Mouse (Mus musculus): ENCODE data around the gene Myod1. TPM values are rescaled to one million over a fixed set of nuclear protein-coding genes. Genes with fewer than 3 reads are reported as not detected.

Gene Myod1
- polyA plus RNA-seq, 1 experiment from 2014 or later: not detected

DNA sequence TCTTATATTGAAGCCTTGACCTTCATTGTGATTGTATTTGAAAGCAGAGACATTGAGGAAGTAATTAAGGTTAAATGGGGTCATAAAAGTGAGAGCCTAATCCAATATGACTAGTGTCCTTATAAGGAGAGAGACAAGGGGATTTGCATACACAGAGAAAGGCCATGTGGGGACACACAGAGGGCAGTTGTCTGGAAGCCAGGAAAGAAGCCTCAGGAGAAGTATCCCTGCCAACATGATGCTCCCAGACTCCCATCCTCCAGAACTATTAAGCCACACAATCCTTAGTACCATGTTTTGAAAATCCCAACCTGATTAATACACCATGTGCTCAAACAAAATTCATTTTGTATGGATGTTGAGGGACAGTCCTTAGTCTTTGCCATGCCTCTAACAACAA is 14.5 kb upstream of the Myod1 start:
- no peaks in the 10 kb centered on the region for H3K27me3 ChIP-seq (replicated peaks; ENCODE audit: insufficient read depth, low read length)
- no peak overlapping the region for H3K4me2 ChIP-seq (replicated peaks; ENCODE audit: low read depth, low read length)
- H3K4me3 ChIP-seq (ENCODE audit: low read depth, low read length): no peak overlapping the region

DNA sequence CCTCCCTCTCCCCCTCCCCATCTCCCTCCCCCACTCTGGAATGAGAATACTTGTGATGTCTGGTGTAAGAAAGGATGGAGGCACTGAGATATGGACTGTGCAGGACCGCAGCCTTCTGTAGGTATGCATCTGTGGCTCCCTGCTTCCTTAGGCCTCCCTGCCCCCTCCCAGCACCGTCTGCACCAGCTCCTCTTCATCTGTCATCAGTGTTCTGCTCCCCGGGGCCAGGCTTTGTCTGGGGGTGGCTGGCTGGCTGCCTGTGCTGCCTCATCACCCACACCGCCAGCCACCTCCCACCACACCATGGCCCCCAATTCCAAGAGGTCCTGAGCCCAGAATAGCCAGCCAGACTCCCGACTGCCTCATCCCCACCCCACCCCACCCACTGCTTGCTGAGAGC is 12.1 kb upstream of the Myod1 start:
- Histone ChIP-seq H3K27me3 (replicated peaks; ENCODE audit: insufficient read depth, low read length) (no peaks in the 10 kb centered on the region), H3K9me3 (ENCODE audit: low read length) (no peaks in the 10 kb centered on the region), H3K4me2 (replicated peaks; ENCODE audit: low read depth, low read length) (no peak overlapping the region), H3K36me3 (ENCODE audit: insufficient read depth, low read length) (no peaks in the 10 kb centered on the region), H3K9ac (replicated peaks; ENCODE audit: low read depth) (no peak overlapping the region), H3K4me1 (ENCODE audit: insufficient read depth, low read depth, low read length) (no peaks in the 10 kb centered on the region), H3K4me3 (ENCODE audit: low read depth, low read length) (no peak overlapping the region), H3K27ac (ENCODE audit: low read length) (no peak overlapping the region)
- 37% methylated on average over 5 of the region's 5 CpGs for WGBS
- no peak for TF ChIP-seq CTCF (IDR thresholded peaks at IDR 0.05)
- no peak for TF ChIP-seq EP300 (IDR thresholded peaks at IDR 0.05)
- DNase-seq (ENCODE audit: low spot score) (no peak), ATAC-seq (no peak)

More for the DNA sequence above, 14.5 kb upstream of the Myod1 start:
- Histone ChIP-seq H3K9ac (replicated peaks; ENCODE audit: low read depth) (no peak overlapping the region), H3K36me3 (ENCODE audit: insufficient read depth, low read length) (no peaks in the 10 kb centered on the region), H3K9me3 (ENCODE audit: low read length) (no peaks in the 10 kb centered on the region), H3K27ac (ENCODE audit: low read length) (no peak overlapping the region), H3K4me1 (ENCODE audit: insufficient read depth, low read depth, low read length) (no peaks in the 10 kb centered on the region)
- TF ChIP-seq EP300 (IDR thresholded peaks at IDR 0.05): no peak
- TF ChIP-seq CTCF (IDR thresholded peaks at IDR 0.05): no peak
- ATAC-seq: no peak
- no peak for DNase-seq (ENCODE audit: low spot score)

DNA sequence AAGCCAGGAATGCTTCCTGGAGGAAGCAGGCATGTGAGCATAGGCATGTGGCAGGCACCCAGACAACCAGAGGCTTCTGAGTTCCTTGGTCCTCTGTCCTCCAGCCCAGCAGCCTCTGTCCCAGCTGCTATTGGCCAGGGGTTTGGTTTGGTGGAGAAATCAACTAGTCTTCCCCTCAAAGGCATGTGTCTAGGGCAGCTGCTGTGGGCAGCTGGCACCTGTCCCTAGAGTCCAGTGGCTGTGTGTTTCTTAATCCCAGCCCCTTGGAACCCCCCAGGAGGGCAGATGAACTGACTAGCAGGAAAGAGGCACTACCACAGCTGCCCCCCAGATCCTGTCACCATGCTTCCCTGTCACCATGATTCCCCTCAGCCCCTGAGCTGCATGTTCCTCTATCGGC is 10.5 kb upstream of the Myod1 start:
- TF ChIP-seq EP300 (IDR thresholded peaks at IDR 0.05): no peak
- TF ChIP-seq CTCF (IDR thresholded peaks at IDR 0.05): no peak

DNA sequence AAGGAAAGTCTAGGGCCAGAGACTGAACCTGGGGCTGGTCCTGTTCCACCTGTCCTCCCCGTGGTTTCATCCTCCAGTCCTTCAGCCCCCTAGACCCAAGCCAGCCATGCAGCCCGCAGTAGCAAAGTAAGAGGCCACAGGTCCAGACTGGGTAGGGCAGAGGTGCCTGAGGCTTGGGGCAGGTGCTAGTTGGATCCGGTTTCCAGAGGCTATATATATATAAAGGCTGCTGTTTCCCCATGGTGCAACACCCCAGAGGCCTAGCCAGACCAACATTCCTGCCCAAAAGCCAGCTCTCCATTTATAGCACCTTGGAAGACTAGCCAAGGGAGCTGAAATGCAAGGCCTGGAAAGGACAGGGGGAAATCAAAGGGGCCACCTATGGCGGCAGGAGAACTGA is 5.2 kb upstream of the Myod1 start:
- H3K9ac ChIP-seq (replicated peaks; ENCODE audit: low read depth): no peak overlapping the region
- no peak overlapping the region for H3K4me3 ChIP-seq (ENCODE audit: low read depth, low read length)
- no peaks in the 10 kb centered on the region for H3K4me1 ChIP-seq (ENCODE audit: insufficient read depth, low read depth, low read length)
- 59% methylated on average over 4 of the region's 4 CpGs for WGBS
- ATAC-seq: no peak
- H3K9me3 ChIP-seq (ENCODE audit: low read length): no peaks in the 10 kb centered on the region
- no peak for DNase-seq (ENCODE audit: low spot score)
- H3K4me2 ChIP-seq (replicated peaks; ENCODE audit: low read depth, low read length): no peak overlapping the region
- no peak overlapping the region for H3K27ac ChIP-seq (ENCODE audit: low read length)
- H3K36me3 ChIP-seq (ENCODE audit: insufficient read depth, low read length): no peaks in the 10 kb centered on the region
- H3K27me3 ChIP-seq (replicated peaks; ENCODE audit: insufficient read depth, low read length): peaks cover 9% of the 10 kb centered on the region
- no peak for TF ChIP-seq EP300 (IDR thresholded peaks at IDR 0.05)
- TF ChIP-seq CTCF (IDR thresholded peaks at IDR 0.05): no peak

More for the DNA sequence above, 10.5 kb upstream of the Myod1 start:
- Histone ChIP-seq H3K4me1 (ENCODE audit: insufficient read depth, low read depth, low read length) (no peaks in the 10 kb centered on the region), H3K9ac (replicated peaks; ENCODE audit: low read depth) (no peak overlapping the region), H3K4me3 (ENCODE audit: low read depth, low read length) (no peak overlapping the region), H3K36me3 (ENCODE audit: insufficient read depth, low read length) (no peaks in the 10 kb centered on the region), H3K4me2 (replicated peaks; ENCODE audit: low read depth, low read length) (no peak overlapping the region), H3K27me3 (replicated peaks; ENCODE audit: insufficient read depth, low read length) (no peaks in the 10 kb centered on the region), H3K27ac (ENCODE audit: low read length) (no peak overlapping the region), H3K9me3 (ENCODE audit: low read length) (no peaks in the 10 kb centered on the region)
- DNase-seq (ENCODE audit: low spot score) (no peak), ATAC-seq (no peak)
- 73% methylated on average over 1 of the region's 1 CpGs for WGBS

DNA sequence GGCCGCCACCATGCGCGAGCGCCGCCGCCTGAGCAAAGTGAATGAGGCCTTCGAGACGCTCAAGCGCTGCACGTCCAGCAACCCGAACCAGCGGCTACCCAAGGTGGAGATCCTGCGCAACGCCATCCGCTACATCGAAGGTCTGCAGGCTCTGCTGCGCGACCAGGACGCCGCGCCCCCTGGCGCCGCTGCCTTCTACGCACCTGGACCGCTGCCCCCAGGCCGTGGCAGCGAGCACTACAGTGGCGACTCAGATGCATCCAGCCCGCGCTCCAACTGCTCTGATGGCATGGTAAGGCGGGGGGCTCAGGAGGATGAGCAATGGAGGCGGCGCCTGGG is 703 bp downstream of the Myod1 start:
- no peaks in the 10 kb centered on the region for H3K9me3 ChIP-seq (ENCODE audit: low read length)
- TF ChIP-seq EP300 (IDR thresholded peaks at IDR 0.05): no peak
- TF ChIP-seq CTCF (IDR thresholded peaks at IDR 0.05): peak; percentile 23
- DNase-seq (ENCODE audit: low spot score) (no peak), ATAC-seq (no peak)
- no peak overlapping the region for H3K4me2 ChIP-seq (replicated peaks; ENCODE audit: low read depth, low read length)
- no peaks in the 10 kb centered on the region for H3K36me3 ChIP-seq (ENCODE audit: insufficient read depth, low read length)
- no peaks in the 10 kb centered on the region for H3K4me1 ChIP-seq (ENCODE audit: insufficient read depth, low read depth, low read length)
- no peak overlapping the region for H3K4me3 ChIP-seq (ENCODE audit: low read depth, low read length)
- no peak overlapping the region for H3K9ac ChIP-seq (replicated peaks; ENCODE audit: low read depth)
- H3K27ac ChIP-seq (ENCODE audit: low read length): no peak overlapping the region
- H3K27me3 ChIP-seq (replicated peaks; ENCODE audit: insufficient read depth, low read length): peaks cover 37% of the 10 kb centered on the region
- WGBS: 1% methylated on average over 32 of the region's 33 CpGs

DNA sequence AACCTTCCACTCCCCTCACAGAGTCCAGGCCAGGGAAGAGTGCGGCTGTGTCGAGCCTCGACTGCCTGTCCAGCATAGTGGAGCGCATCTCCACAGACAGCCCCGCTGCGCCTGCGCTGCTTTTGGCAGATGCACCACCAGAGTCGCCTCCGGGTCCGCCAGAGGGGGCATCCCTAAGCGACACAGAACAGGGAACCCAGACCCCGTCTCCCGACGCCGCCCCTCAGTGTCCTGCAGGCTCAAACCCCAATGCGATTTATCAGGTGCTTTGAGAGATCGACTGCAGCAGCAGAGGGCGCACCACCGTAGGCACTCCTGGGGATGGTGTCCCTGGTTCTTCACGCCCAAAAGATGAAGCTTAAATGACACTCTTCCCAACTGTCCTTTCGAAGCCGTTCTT is 1.8 kb downstream of the Myod1 start:
- DNase-seq (ENCODE audit: low spot score): no peak
- Histone ChIP-seq H3K4me1 (ENCODE audit: insufficient read depth, low read depth, low read length) (no peaks in the 10 kb centered on the region), H3K4me3 (ENCODE audit: low read depth, low read length) (no peak overlapping the region), H3K4me2 (replicated peaks; ENCODE audit: low read depth, low read length) (no peak overlapping the region), H3K9me3 (ENCODE audit: low read length) (no peaks in the 10 kb centered on the region), H3K27ac (ENCODE audit: low read length) (no peak overlapping the region), H3K27me3 (replicated peaks; ENCODE audit: insufficient read depth, low read length) (peaks cover 37% of the 10 kb centered on the region), H3K9ac (replicated peaks; ENCODE audit: low read depth) (no peak overlapping the region), H3K36me3 (ENCODE audit: insufficient read depth, low read length) (no peaks in the 10 kb centered on the region)
- TF ChIP-seq EP300 (IDR thresholded peaks at IDR 0.05) (no peak), CTCF (IDR thresholded peaks at IDR 0.05) (peak; percentile 41; the same call in 1 of the 2 replicates)
- 5% methylated on average over 22 of the region's 22 CpGs for WGBS
- ATAC-seq: no peak

DNA sequence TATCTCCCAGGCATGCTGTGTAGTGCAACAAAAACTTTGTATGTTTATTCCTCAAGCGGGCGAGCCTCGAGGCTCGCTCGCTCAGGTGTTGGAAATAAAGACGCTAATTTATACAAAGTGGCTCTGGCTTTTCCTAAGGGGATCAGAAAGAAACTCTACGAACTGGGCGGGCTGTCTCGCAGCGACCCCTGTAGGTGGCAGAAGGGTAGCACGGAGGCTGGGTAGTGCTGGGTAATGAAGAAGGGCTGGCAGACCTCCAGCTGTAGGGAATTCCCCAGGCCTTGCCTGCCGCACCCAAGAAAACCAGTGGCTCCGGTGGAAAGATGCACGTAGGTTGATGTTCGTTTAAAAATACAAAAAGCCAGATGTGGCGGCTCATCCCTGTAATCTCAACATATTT is 2.7 kb downstream of the Myod1 start:
- Histone ChIP-seq H3K27ac (ENCODE audit: low read length) (no peak overlapping the region), H3K4me1 (ENCODE audit: insufficient read depth, low read depth, low read length) (no peaks in the 10 kb centered on the region), H3K36me3 (ENCODE audit: insufficient read depth, low read length) (no peaks in the 10 kb centered on the region), H3K4me3 (ENCODE audit: low read depth, low read length) (no peak overlapping the region), H3K4me2 (replicated peaks; ENCODE audit: low read depth, low read length) (no peak overlapping the region), H3K9ac (replicated peaks; ENCODE audit: low read depth) (no peak overlapping the region), H3K27me3 (replicated peaks; ENCODE audit: insufficient read depth, low read length) (peaks cover 37% of the 10 kb centered on the region), H3K9me3 (ENCODE audit: low read length) (no peaks in the 10 kb centered on the region)
- no peak for TF ChIP-seq EP300 (IDR thresholded peaks at IDR 0.05)
- TF ChIP-seq CTCF (IDR thresholded peaks at IDR 0.05): peak; percentile 63
- no peak; the same call in 1 of the 2 replicates for ATAC-seq
- WGBS: 6% methylated on average over 16 of the region's 16 CpGs
- DNase-seq (ENCODE audit: low spot score): peak; percentile 62
